Mouse (Mus musculus): ENCODE data around the gene Gpr19.
A peak's percentile ranks its signal among the peaks of the same experiment; 100 is the strongest.

Gpr19 gene

GRCm38 (mm10) chr6:134887711-134888449 is 10.5 kb downstream of the Gpr19 start:
- no peak for DNase-seq (ENCODE audit: low read depth, low spot score)

- DNase-seq (ENCODE audit: low read depth, low spot score), result no peak
Measured at GRCm38 (mm10) chr6:134887008-134887407, 11.4 kb downstream of the Gpr19 start.

- DNase-seq (ENCODE audit: low read depth, low spot score), result no peak
Measured at GRCm38 (mm10) chr6:134886475-134886874, 11.9 kb downstream of the Gpr19 start.

- DNase-seq (ENCODE audit: low read depth, low spot score), result no peak
Measured at GRCm38 (mm10) chr6:134885515-134885914, 12.9 kb downstream of the Gpr19 start.

- no peak for DNase-seq (ENCODE audit: low read depth, low spot score)
Measured at GRCm38 (mm10) chr6:134883661-134884060, 14.7 kb downstream of the Gpr19 start.

GRCm38 (mm10) chr6:134880046-134880445 is 18.3 kb downstream of the Gpr19 start:
- DNase-seq (ENCODE audit: low read depth, low spot score), result no peak

- no peak for DNase-seq (ENCODE audit: low read depth, low spot score)
Measured at GRCm38 (mm10) chr6:134879556-134879955, 18.8 kb downstream of the Gpr19 start.

GRCm38 (mm10) chr6:134877892-134878291 is 20.5 kb downstream of the Gpr19 start:
- no peak for DNase-seq (ENCODE audit: low read depth, low spot score)

- DNase-seq (ENCODE audit: low read depth, low spot score), result no peak
Measured at GRCm38 (mm10) chr6:134877276-134877675, 21.1 kb downstream of the Gpr19 start.

GRCm38 (mm10) chr6:134876795-134877194 is 21.6 kb downstream of the Gpr19 start:
- DNase-seq (ENCODE audit: low read depth, low spot score), result peak; percentile 79

GRCm38 (mm10) chr6:134873018-134873417 is 25.4 kb downstream of the Gpr19 start:
- no peak for DNase-seq (ENCODE audit: low read depth, low spot score)

- no peak for DNase-seq (ENCODE audit: low read depth, low spot score)
Measured at GRCm38 (mm10) chr6:134872236-134872635, 26.1 kb downstream of the Gpr19 start.

GRCm38 (mm10) chr6:134870887-134871286 is 27.5 kb downstream of the Gpr19 start:
- no peak for DNase-seq (ENCODE audit: low read depth, low spot score)

- DNase-seq (ENCODE audit: low read depth, low spot score), result no peak
Measured at GRCm38 (mm10) chr6:134870209-134870742, 28.1 kb downstream of the Gpr19 start.

- DNase-seq (ENCODE audit: low read depth, low spot score), result peak; percentile 65
Measured at GRCm38 (mm10) chr6:134867325-134867724, 31.1 kb downstream of the Gpr19 start.

- no peak for DNase-seq (ENCODE audit: low read depth, low spot score)
Measured at GRCm38 (mm10) chr6:134866113-134866512, 32.3 kb downstream of the Gpr19 start.

GRCm38 (mm10) chr6:134863146-134863545 is 35.2 kb downstream of the Gpr19 start:
- DNase-seq (ENCODE audit: low read depth, low spot score), result peak; percentile 88

- DNase-seq (ENCODE audit: low read depth, low spot score), result no peak
Measured at GRCm38 (mm10) chr6:134862671-134863104, 35.7 kb downstream of the Gpr19 start.

GRCm38 (mm10) chr6:134861386-134861785 is 37.0 kb downstream of the Gpr19 start:
- no peak for DNase-seq (ENCODE audit: low read depth, low spot score)

- no peak for DNase-seq (ENCODE audit: low read depth, low spot score)
Measured at GRCm38 (mm10) chr6:134860275-134860674, 38.1 kb downstream of the Gpr19 start.

- no peak for DNase-seq (ENCODE audit: low read depth, low spot score)
Measured at GRCm38 (mm10) chr6:134859021-134859420, 39.4 kb downstream of the Gpr19 start.

GRCm38 (mm10) chr6:134855926-134856325 is 42.5 kb downstream of the Gpr19 start:
- DNase-seq (ENCODE audit: low read depth, low spot score), result no peak

GRCm38 (mm10) chr6:134854782-134855181 is 43.6 kb downstream of the Gpr19 start:
- no peak for DNase-seq (ENCODE audit: low read depth, low spot score)
